Mouse (Mus musculus) layer of hippocampus, adult 9-10 months (tissue): ENCODE data around the gene Egfem1.

Experiments
- DNase-seq: peaks from one replicate; pipeline ENCODE4 v3.0.0; 2022; ENCODE audit warnings: low spot score

Egfem1 gene

DNA sequence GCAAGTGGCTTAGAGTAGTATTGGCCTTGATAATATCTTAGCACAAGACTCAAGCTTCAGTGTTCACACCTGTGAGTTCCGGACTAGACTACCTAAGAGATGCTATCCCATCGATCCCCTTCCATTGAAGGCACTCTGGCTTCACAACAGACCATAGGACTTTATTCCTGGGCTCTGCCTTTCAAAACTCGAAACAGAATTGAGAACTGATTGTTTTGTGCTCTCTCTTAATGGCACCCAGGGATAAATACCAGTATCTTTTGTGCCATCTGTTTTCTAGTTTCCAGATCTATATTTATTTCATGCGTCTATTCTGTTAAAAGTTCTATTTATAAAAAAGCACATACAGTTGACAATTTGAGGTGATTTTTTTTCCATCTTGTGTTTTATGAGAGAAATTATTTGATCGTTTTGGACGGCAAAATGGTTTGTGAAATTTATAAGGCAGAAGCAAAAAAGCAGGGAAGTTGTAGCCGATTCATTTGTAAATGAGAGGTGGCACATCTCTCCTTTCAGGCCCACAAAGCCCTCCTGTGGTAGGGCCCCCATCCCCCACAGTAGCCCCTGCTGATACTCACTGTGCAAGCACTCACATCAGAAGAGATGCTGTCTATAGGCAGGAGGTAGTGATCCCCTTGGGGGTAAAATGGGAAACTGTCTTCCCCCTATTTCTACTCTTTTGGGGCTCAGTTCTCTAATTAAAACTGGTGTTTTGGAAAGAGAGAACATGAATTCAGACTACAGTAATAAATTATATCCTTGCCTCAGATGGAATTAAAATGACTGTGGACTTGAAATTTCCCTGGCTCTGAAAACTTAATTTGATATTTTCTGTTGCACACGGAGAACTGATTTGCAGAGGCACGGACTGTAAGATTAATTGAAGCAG is 53.6 kb downstream of the Egfem1 start:
- DNase-seq: peak; percentile 31

DNA sequence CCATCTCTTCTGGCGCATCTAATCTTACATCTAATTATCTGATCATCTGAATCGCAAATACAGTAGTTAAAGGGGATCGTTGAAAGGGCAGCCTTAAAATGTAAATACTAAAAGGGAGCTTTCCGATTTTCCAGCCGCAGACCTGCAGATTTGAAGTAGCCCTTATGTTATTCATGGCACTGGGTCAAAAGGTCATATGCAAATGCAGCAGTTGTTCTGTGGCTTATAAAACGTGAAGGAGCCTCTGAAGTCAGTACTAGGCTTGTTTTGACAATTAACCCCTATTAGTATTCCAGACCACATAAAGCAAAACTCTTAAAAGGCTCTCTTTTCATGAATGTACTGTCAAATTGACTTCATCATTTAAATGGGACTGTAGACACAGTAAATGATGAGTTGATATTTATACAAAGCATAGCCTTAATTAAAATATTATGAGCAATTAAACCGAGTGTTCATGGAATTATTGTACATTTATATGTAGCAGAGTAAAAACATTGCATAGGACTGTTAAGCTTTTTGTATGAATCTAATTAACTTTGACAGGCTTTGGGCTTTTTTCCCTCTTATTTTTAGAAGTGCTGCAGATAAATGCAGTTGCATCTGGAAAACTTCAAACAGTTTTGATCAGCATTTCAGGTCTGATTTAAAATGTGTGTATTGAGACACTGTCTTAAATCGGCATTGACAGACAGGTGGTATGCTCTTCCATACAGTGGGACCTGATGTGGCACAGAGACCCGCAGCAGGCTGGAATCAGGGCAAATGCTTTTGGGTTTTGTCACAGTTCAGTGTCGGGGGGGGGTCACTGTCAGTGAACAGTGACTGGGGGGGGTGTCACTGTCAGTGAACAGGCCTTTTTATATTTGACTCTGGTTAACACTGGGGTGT is 54.5 kb downstream of the Egfem1 start:
- no peak for DNase-seq

DNA sequence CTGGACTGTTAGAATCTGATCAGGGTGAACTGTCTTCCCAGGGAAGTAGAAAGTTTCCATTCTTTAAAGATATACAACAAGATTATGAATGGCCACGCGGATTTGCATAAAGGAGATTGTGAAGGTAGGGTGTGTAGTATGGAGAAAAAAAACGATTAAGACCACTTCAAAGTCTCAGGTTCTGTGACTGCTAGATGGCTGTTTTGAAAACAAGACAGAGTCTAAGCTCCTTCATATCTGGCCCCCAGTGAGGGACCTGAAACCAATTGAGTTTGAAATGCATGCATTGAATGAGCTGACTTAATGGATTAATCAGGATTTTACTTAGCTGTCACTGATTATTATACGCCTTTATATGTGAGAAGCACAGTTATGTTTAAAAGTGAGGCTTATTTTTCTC is 86.6 kb downstream of the Egfem1 start:
- DNase-seq: no peak

DNA sequence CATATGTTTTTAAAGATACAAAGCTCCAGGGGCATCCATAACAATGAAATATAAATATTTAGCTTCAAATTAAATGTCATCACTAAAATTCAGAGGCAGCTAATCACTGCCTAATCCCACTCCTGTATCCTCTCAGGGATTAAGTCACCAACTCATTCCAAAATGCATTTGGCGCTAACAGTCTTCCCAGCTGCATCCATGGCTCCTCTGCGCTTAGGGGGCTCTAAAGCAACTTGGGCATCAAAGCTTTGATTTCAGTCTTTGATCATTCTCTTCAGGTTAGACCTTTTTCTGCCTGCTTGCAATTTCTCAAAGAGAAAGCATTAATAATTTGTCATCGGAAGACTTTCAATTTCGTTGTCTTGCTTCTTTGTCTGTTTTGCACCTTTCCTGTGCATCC is 87.2 kb downstream of the Egfem1 start:
- no peak for DNase-seq

DNA sequence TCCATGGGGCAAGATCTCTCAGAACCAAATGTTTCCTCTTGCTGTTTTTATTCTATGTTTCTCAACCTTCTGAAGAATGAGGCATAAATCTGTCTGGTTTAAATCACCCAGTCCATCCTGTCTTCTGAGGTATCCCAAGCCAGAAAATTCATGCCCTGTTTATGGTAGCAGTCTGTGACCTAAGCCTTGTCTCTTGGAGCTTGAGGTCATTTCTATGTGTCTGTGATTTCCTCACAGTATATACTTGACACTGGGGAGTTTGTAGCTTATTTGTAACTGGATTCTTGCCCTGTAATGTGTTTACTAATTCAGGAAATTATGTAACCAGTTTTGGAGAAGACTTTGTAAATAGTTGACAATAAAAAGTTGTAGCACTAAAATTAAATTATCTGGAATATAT is 95.2 kb downstream of the Egfem1 start:
- DNase-seq: no peak

DNA sequence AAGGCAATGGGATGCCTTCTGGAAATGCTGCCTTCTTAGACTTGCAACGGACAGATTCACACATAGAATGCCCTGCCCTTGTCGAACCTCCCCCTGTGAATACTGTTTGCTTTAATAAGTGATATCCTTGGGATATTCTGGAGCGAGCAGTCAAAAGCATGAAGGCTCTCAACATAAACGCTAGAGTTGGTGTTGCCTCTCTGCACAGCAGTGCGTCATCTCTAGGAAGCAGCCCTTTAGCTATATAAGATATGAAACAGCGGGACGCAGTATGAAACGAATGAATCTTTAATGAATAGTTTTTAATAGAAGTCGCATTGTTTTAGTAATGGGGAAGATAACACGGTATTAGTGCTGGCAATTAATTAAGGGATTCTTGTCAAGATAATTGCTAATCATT is 101.2 kb downstream of the Egfem1 start:
- DNase-seq: no peak

DNA sequence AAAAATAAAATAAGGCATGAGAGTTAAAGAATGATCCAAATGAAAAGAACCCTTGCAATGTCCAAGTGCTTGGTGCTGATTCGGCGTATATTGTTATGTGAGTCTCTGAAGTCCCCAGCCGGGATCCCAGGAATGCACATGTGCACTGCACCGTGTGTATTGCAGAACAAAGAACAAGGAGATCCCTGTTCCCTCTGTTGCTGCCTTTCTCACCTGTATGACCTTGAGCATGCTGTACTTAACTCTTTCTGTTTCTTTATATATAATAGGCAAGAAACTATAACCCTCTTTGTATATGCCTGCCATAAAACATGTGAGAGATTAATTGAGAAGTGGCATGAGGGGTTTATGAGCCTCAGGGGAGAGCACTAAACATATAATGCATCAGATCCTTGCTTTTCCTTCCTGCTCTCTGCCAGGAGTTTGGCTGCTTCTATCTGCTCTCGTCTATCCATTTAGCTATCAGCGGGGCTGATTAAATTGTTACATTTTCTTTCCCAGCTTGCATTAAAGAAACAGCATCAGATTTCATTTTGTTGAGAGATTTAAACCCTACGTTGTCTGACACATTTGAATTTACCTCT is 101.9 kb downstream of the Egfem1 start:
- no peak for DNase-seq

DNA sequence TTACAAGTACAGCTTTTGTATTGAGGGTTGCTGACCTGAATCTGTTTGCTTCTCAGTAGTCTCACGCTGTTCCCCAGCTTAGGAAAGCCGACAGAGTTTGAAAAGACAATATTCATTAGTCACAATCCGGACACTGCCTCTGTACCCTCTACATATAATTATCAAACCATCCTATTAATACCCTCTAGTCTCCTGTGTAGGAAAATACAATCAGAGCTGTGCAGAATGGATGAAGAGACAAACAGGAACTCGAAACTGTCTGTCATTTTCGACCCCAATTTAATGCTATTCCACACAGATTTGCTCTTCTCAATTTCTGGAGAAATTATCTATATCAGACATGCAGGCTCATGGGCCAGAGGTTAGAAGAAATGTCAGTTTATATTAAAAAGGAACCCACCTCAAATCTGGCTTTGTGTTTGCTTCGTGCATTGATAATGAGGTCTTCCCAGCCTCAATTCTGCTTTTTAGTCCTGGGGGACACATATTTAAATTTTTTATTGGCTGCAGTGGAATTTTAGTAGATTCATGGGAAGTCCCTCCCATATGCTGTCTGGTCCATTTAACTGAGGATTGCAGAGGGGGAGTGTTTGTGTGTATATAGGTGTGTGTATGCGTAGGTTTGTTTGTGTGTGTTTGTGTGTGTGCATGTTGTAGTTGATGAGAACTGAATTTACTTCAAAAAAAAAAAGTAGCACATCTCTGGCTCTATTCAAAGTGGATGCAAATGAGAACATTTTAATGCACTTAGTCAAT is 102.8 kb downstream of the Egfem1 start:
- no peak for DNase-seq

DNA sequence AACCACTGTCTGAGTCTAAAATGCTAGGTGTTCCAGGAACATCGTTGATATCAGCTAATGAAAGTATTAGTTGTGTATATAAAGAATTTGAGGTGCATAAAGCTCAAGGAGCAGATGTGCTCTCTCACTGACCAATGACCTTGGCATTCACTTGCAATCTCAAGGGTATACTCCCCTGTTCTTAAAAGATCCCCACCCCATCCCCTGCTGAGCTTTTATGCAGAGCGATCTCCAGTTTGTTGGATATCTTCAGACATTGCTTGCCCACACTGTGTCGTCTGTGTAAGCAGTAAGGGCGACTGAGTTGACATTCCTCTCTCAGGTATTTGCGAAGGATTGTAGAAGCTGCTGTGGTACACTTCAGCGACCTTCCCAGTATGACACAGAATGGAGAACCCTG is 108.4 kb downstream of the Egfem1 start:
- no peak for DNase-seq

DNA sequence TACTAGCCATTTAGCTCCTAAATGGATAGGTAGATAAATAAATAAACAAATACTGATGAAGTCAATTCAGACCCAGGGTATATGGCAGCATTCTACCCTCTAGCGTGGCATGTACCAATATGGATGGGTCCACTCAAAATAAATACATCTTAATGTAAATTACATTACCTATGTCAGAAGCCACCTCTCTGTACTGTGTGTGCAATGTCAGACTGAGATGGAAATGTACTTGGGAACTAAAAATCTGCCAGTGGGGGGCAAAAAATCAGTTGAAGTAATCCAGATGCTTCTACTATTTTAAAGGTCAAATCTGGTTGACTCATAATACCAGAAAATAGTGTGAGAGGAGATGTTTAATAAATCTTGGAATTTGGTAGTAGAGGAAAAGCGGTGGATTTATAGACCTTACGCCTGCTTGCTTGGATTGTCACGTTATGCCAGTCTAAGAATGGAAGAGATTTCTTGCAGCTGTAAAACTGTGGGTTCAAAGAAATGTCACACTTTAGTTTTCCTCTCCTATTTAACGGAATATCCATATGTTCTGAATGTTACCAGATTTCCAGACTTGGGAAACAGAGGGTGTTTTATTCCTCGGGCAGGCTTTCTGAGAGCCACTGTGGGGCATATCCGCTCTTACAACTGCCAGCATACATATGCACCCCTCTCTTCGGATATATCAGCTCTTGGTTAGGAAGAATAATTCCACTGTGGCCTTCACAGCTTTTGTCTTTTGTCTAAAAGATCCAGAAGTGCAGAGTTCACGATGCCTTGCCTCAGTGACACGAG is 116.1 kb downstream of the Egfem1 start:
- no peak for DNase-seq

DNA sequence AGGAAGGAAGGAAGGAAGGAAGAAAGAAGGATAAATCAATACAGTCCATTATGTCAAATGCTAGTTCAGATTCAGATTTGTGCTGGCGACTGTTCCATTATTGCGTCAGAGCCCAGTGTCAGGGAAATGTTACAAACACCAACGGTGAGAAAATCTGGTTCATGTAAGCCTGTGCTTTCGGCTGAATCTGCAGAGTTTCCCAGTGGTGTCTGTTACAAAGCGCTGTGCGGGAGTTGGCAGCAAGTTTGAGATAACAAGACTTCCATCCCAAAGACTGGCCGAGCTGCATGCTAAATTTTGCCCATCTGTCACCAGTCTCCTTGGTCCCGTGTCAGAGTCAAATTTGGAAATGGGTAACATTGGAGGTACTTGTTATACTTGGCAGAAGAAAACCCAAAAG is 118.8 kb downstream of the Egfem1 start:
- DNase-seq: no peak

DNA sequence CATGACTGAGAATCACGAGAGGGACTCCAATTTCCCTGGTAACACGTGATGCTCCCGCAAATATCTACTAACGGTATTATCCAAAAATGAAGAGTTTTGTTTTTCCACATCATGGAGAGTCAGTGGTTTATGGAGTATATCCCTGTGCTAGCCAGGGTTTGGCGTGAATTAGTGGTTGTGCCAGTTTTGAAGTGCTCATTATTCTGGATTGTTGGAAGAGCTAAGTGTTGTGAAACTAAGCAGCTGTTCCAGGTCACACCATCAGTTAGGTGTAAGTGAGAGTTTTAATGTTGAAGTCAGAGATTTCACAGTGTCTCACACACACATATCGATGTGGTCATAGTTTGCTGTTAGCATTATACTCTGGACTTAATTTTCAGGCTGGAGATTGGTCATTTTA is 120.7 kb downstream of the Egfem1 start:
- no peak for DNase-seq

DNA sequence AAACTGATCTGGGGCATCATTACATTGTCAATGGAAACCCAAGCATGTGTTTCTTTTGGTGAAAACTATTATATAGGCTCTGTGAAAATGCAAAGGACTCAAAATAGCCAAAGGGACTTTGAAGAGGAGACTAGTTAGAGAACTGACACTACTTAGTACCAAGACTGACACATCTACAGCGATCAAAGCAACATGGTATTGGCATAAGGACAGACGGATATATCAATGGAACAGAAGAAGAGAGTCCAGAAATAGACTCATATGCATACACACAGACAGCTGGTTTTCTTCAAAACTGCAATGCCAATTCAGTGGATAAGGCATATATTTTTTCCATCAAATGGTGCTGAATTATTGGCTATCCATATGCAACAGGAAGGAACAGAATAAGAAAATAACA is 140.6 kb downstream of the Egfem1 start:
- DNase-seq: no peak

DNA sequence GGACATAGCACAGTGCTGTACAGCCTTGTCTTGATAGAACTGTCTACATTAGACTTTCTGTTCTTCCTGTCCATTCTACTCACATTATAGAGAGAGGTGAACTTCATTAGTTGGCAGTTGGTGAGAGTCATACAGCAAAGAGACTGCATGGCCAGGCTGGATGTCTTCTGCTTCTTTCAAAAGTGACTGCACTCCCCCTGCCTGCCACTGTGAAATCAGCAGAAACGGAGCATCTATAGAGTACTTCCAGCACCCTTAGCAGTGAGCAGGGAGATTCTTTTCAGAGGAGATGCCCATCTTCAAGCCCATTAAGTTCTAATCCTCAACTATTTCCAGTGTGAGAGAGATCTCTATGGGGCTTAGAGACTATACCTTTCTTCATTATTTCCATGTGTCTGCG is 147.9 kb downstream of the Egfem1 start:
- DNase-seq: no peak

DNA sequence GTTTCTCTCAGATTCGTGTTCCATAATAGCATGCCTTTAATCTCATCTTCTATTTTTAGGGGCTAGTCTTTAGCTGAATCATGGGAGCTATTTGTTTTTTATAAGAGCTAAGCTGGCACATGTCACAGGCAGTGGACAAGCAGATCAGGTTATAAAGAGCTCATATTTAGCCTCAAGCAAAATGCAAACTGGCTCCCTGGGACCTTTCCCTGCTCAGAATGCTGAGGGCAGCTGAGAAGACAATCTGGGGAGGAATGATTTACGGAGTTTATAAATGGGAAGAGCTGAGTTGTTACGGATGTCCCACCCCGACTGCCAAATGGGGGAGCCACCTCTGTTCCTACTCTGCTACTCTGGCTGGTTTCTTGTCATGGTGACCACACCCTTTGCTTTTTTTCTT is 153.7 kb downstream of the Egfem1 start:
- DNase-seq: no peak

DNA sequence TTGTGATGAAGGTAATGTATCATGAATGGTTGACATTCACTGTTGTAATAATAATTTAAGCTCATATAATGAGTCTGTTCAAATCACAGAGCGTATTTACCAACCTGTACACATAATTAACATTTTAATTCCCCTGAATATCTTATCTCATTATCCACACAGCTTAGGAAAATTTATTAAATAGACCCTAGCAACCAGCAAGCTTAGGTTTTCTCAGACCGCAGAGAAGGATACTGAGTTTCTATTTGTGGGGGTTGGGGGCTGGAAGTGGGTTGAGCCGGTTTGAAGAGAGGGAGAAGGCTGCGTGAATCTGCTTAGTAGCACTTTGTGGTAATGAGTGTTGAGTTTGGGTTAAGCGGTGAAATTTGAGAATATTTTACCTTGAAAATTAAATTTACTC is 154.7 kb downstream of the Egfem1 start:
- DNase-seq: no peak

DNA sequence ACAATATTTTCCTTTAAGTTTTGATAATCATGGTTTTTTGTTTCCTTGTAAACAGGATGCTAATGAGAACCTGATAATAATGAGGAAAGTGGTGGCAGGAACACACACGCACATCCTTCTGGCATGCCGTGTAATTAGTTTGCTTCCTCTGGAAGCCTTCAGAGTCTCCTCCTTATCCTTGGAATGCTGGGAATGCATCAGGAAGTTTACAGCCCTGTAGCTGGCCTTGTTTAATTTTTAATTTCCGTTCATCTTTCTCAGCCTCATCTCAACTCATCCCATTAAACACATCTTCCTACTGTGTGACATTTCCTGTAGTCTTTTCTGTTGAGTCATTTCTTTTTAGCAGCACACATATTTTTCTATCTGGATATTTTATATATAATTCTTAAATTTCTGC is 161.8 kb downstream of the Egfem1 start:
- no peak for DNase-seq

DNA sequence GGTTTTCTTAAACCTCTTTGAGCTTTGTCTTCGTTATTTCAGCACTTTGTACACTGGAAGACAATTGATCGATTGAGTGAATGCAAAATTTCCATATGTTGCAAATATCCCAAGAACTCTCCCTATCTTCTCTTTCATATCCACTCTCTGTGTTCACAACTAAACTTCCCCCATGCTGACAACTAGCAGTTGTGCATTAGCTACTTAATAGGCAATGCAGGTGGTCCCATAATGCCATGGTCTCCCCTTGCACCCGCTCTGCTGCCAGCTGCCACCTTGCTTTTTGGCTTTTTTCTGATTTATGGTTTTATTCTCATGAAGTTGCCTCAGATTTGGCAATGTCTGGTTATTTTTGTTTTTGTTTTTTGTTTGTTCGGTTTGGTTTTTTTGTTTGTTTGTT is 209.8 kb downstream of the Egfem1 start:
- DNase-seq: no peak

DNA sequence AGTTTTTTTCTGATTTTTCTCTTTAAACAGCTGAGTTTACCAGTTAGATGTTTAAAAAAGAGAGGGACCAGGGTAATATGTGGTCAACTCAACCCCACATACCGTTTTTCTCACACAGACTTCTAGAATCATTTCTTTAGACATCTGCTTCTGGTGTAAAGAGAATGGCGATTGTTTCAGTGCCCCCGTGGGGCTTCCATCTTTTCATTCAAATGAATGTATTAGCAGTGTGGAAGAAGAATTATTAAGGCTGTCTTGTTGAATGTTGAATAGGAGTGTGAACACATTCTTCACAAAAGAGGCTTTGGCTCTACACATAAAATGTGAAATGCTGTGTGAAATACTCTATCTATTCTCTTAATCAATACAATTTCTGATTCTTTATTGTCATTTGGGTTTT is 210.4 kb downstream of the Egfem1 start:
- no peak for DNase-seq

DNA sequence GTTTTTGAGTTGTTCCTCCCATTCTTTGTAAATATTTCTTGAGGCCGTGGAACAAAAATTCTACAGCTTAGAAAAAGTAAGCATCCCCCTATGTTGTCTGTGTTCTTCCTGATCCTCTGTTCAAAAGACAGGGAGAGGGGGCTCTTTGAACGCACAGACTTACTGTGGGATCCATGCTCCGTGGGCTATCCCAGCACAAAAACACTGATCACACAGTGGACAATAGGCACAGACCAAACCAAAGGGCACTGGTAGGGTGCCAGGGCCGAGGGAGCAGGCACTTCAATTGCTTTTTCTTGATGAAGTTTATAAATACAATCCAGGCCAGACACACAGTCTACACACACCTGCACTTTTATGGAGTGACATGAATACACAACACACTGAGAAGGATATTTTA is 211.4 kb downstream of the Egfem1 start:
- no peak for DNase-seq

DNA sequence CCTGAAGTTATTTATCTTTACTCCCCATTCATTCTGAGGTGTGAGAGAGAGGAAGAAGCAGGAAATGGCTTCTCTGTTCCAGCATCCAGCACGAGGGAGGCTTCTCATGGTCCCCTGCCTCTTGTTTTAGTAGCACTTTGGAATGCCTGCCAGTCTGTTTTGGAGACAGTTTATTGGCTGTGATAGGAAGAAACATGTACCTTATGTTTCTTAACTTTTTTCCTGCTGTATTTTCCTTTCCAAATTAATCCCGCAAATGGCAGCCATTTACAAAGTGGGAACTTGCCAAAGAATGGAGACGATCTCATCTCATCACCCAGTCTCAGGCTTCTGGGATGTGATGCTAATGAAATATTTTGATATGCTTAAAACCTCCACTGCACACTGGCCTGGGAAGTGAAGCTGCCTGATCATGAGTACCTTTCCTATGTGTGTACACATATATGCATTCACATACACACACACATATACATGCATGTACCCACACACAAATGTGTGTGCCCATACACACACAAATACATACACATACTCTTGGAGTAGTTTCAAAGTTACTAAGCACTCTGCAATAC is 260.5 kb downstream of the Egfem1 start:
- DNase-seq: no peak
